Comparison of ENCODE assay signal across 25 mouse cellular contexts in the genomic region with DNA sequence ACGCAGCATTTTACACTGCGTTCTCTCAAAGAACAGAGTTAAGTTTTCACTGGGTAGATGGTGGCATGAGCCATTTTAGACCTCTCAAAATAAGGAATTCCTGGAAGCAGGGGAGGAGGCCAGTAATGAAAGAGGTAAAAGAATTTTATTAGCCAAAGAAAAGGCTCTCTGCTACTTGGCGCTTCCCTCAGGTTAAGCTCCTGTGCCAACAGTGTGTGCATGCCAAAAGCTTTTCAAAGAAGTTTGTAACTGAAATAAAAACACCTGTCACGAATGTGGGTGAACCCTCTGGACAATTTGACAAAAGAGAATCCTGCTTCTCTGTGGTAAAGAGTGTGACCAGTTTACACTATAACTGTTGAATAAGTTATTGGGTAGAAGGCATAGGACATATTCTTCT.
DNase-seq lines count a peak whose midpoint lies in the region; ATAC-seq and TF ChIP-seq lines count a peak whose summit lies in the region.
"Had no signal": no experiment of that assay in that cellular context is flagged by ENCODE, and none has a peak within 500 bp of the region (broad histone marks: within the 10 kb centered on the region; RNA-seq: fewer than 3 reads in every experiment).

No protein-coding gene starts in this region.

- H3K79me2 ChIP-seq in heart, adult 2 months (replicated peaks; ENCODE audit: control insufficient read depth, insufficient read depth, low read length): no peaks in the 10 kb centered on the region

- TF ChIP-seq CTCF in heart, adult 2 months (IDR thresholded peaks at IDR 0.05): no peak

- intact Hi-C loops in heart, adult 2 months (cut with DNase I): loop anchor here (10.0 kb wide), 1 partner anchor 162 kb away; no protein-coding TSS in a partner anchor

- ATAC-seq in cerebellum, adult (ENCODE audit: insufficient number of reproducible peaks, low FRiP score, low TSS enrichment): no peak
- ATAC-seq in limb, embryonic 14.5 days (ENCODE audit: low FRiP score, low read depth): no peak
- ATAC-seq in limb, embryonic 15.5 days (ENCODE audit: insufficient number of reproducible peaks, low FRiP score, low TSS enrichment, low read depth): no peak
- ATAC-seq: intestine, embryonic 16.5 days; midbrain, embryonic 15.5 days had no signal

- H3K9me3 ChIP-seq in limb, embryonic 14.5 days (ENCODE audit: control insufficient read depth, low read length): no peaks in the 10 kb centered on the region
- no peaks in the 10 kb centered on the region for H3K9me3 ChIP-seq in limb, embryonic 10.5 days (replicated peaks)
- H3K9me3 ChIP-seq in limb, embryonic 15.5 days: no peaks in the 10 kb centered on the region
- H3K9me3 ChIP-seq: embryonic facial prominence, embryonic 10.5 days; heart, embryonic 13.5 days; hindbrain, embryonic 15.5 days; liver, embryonic 15.5 days; lung, embryonic 15.5 days; midbrain, embryonic 15.5 days; neural tube, embryonic 13.5 days had no signal

- peak overlapping the region; percentile 33 for H3K27ac ChIP-seq in heart, adult 2 months
- H3K27ac ChIP-seq in limb, embryonic 14.5 days (replicated peaks; ENCODE audit: low read depth, low read length): no peak overlapping the region
- H3K27ac ChIP-seq in limb, embryonic 10.5 days: no peak overlapping the region
- peak overlapping the region; percentile 50; the same call in 1 of the 2 replicates for H3K27ac ChIP-seq in limb, embryonic 15.5 days
- H3K27ac ChIP-seq: embryonic facial prominence, embryonic 10.5 days; gastrocnemius, adult 2 months; heart, embryonic 13.5 days; hindbrain, embryonic 15.5 days; liver, embryonic 15.5 days; lung, embryonic 15.5 days; midbrain, embryonic 15.5 days; neural tube, embryonic 13.5 days had no signal

- peaks cover 3% of the 10 kb centered on the region for H3K4me1 ChIP-seq in heart, adult 2 months (ENCODE audit: control insufficient read depth, insufficient read depth, low read length)
- H3K4me1 ChIP-seq in limb, embryonic 14.5 days (ENCODE audit: control insufficient read depth, insufficient read depth, low read length): peaks cover 22% of the 10 kb centered on the region
- H3K4me1 ChIP-seq in limb, embryonic 10.5 days: peaks cover 6% of the 10 kb centered on the region; the same call in 1 of the 2 replicates
- H3K4me1 ChIP-seq in limb, embryonic 15.5 days: peaks cover 14% of the 10 kb centered on the region
- H3K4me1 ChIP-seq: hindbrain, embryonic 15.5 days; liver, embryonic 15.5 days; lung, embryonic 15.5 days; midbrain, embryonic 15.5 days; neural tube, embryonic 13.5 days had no signal

- TF ChIP-seq EP300 in heart, adult 2 months (IDR thresholded peaks at IDR 0.05; ENCODE audit: insufficient read depth, low read depth, low read length): no peak

- H3K36me3 ChIP-seq in heart, adult 2 months (ENCODE audit: control insufficient read depth, insufficient read depth, low read length): no peaks in the 10 kb centered on the region
- no peaks in the 10 kb centered on the region for H3K36me3 ChIP-seq in limb, embryonic 14.5 days (ENCODE audit: control insufficient read depth, insufficient read depth, low read length)
- no peaks in the 10 kb centered on the region for H3K36me3 ChIP-seq in limb, embryonic 10.5 days
- H3K36me3 ChIP-seq in limb, embryonic 15.5 days: no peaks in the 10 kb centered on the region
- H3K36me3 ChIP-seq: embryonic facial prominence, embryonic 10.5 days; heart, embryonic 13.5 days; hindbrain, embryonic 15.5 days; liver, embryonic 15.5 days; lung, embryonic 15.5 days; midbrain, embryonic 15.5 days; neural tube, embryonic 13.5 days had no signal

- peak; percentile 7 to 17 for DNase-seq in cerebellum, postnatal 14 days
- DNase-seq in heart, adult 2 months: no peak
- no peak for DNase-seq in heart, adult 11 months
- peak; percentile 39 for DNase-seq in limb, embryonic 14.5 days (ENCODE audit: low spot score)
- no peak for DNase-seq in limb, embryonic 10.5 days (ENCODE audit: low spot score)
- DNase-seq: adrenal gland, adult 2 months; cerebellum, adult 8-10 months; gastrocnemius, adult 2 months; layer of hippocampus, adult 9-11 months; liver; lung, postnatal 36 days; retina, postnatal 1 day; right cerebral cortex, postnatal 4 days; thymus, postnatal 25 days had no signal

- TF ChIP-seq POLR2A in heart, adult 2 months (IDR thresholded peaks at IDR 0.05; ENCODE audit: insufficient read depth, low read depth, low read length): no peak
- TF ChIP-seq POLR2A in limb, embryonic 14.5 days (IDR thresholded peaks at IDR 0.05; ENCODE audit: borderline replicate concordance, extremely low read depth, insufficient read depth, insufficient read length): no peak

- H3K4me2 ChIP-seq in limb, embryonic 14.5 days (replicated peaks; ENCODE audit: low read depth, low read length, severe bottlenecking): no peak overlapping the region
- H3K4me2 ChIP-seq in limb, embryonic 15.5 days: no peak overlapping the region
- H3K4me2 ChIP-seq: heart, embryonic 13.5 days; hindbrain, embryonic 15.5 days; liver, embryonic 15.5 days; lung, embryonic 15.5 days; midbrain, embryonic 15.5 days; neural tube, embryonic 13.5 days had no signal

- no peaks in the 10 kb centered on the region for H3K27me3 ChIP-seq in heart, adult 2 months (ENCODE audit: control insufficient read depth, insufficient read depth, low read length)
- H3K27me3 ChIP-seq in limb, embryonic 14.5 days (ENCODE audit: control insufficient read depth, insufficient read depth, low read length): no peaks in the 10 kb centered on the region
- H3K27me3 ChIP-seq in limb, embryonic 10.5 days (ENCODE audit: low read depth, poor library complexity, severe bottlenecking): no peaks in the 10 kb centered on the region
- H3K27me3 ChIP-seq in limb, embryonic 15.5 days: no peaks in the 10 kb centered on the region
- H3K27me3 ChIP-seq: heart, embryonic 13.5 days; hindbrain, embryonic 15.5 days; liver, embryonic 15.5 days; lung, embryonic 15.5 days; midbrain, embryonic 15.5 days; neural tube, embryonic 13.5 days had no signal

- WGBS in heart, adult 2 months: 73% methylated on average over 4 of the region's 4 CpGs
- WGBS in limb, embryonic 14.5 days: 71% methylated on average over 4 of the region's 4 CpGs
- 95% methylated on average over 4 of the region's 4 CpGs for WGBS in limb, embryonic 10.5 days
- 61% methylated on average over 4 of the region's 4 CpGs for WGBS in limb, embryonic 15.5 days

- no peak overlapping the region for H3K4me3 ChIP-seq in heart, adult 2 months
- no peak overlapping the region for H3K4me3 ChIP-seq in limb, embryonic 14.5 days (replicated peaks; ENCODE audit: low read length)
- H3K4me3 ChIP-seq in limb, embryonic 10.5 days: no peak overlapping the region
- H3K4me3 ChIP-seq in limb, embryonic 15.5 days: no peak overlapping the region
- H3K4me3 ChIP-seq: embryonic facial prominence, embryonic 10.5 days; gastrocnemius, adult 2 months; heart, embryonic 13.5 days; hindbrain, embryonic 15.5 days; liver, embryonic 15.5 days; lung, embryonic 15.5 days; midbrain, embryonic 15.5 days; myocyte; neural tube, embryonic 13.5 days had no signal

- H3K9ac ChIP-seq in heart, adult 2 months (ENCODE audit: low read depth, low read length): no peak overlapping the region
- H3K9ac ChIP-seq in limb, embryonic 14.5 days (ENCODE audit: low read depth, low read length, severe bottlenecking): no peak overlapping the region
- no peak overlapping the region for H3K9ac ChIP-seq in limb, embryonic 15.5 days
- H3K9ac ChIP-seq: heart, embryonic 13.5 days; hindbrain, embryonic 15.5 days; liver, embryonic 15.5 days; lung, embryonic 15.5 days; midbrain, embryonic 15.5 days; neural tube, embryonic 13.5 days had no signal

Comparison
In these comparisons a context has a peak if more than half of its experiments do, and no peak if none do; other contexts are left out.
1. DNase-seq: peak in cerebellum, postnatal 14 days (2 of 2) and limb, embryonic 14.5 days (single experiment); none in heart, adult 2 months (0 of 2), heart, adult 11 months (single experiment) and limb, embryonic 10.5 days (single experiment).
2. H3K27ac ChIP-seq: peak in heart, adult 2 months (single experiment) and limb, embryonic 15.5 days (single experiment); none in limb, embryonic 14.5 days (single experiment) and limb, embryonic 10.5 days (single experiment).